7 mouse cellular contexts compared by ENCODE assay signal in the genomic region with DNA sequence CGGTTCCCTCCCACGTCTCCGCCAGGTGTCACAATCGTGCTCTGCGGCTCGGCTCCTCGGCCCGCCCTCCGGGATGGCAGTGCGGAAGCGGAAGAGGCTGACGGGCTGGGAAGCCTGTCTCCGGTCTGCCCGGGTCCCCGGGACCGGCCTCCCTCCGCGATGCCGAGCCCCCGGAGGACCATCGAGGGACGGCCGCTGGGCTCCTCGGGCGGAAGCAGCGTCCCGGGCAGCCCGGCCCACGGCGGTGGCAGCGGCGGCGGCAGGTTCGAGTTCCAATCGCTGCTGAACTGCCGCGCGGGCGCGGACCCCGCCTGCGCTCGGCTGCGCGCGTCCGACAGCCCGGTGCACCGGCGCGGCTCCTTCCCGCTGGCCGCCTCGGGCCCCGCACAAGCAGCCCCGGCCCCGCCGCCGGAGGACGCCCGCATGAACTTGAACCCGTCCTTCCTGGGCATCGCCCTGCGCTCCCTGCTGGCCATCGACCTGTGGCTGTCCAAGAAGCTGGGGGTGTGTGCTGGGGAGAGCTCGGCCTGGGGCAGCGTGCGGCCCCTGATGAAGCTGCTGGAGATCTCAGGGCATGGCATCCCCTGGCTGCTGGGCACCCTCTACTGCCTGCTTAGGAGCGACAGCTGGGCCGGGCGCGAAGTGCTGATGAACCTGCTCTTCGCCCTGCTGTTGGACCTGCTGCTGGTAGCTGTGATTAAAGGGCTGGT. TPM values are rescaled to one million over a fixed set of nuclear protein-coding genes. Genes with fewer than 3 reads are reported as not detected.
DNase-seq lines count a peak whose midpoint lies in the region; ATAC-seq lines count a peak whose summit lies in the region.

A gene (plus strand): TSS at position 112 of the 710 bp plus-strand sequence.

- H3K9me3 ChIP-seq in embryonic facial prominence, embryonic 11.5 days (replicated peaks; ENCODE audit: control insufficient read depth, low read length) = no peaks in the 10 kb centered on the region
- H3K9me3 ChIP-seq in limb, embryonic 12.5 days = no peaks in the 10 kb centered on the region
- H3K9me3 ChIP-seq in midbrain, embryonic 14.5 days (ENCODE audit: control insufficient read depth, low read length) = no peaks in the 10 kb centered on the region

- no peaks in the 10 kb centered on the region for H3K36me3 ChIP-seq in embryonic facial prominence, embryonic 11.5 days (replicated peaks; ENCODE audit: control insufficient read depth, insufficient read depth, low read depth, low read length)
- no peaks in the 10 kb centered on the region for H3K36me3 ChIP-seq in limb, embryonic 12.5 days
- no peaks in the 10 kb centered on the region for H3K36me3 ChIP-seq in midbrain, embryonic 14.5 days (ENCODE audit: control insufficient read depth, insufficient read depth, low read length)

- under 1% methylated on average over 55 of the region's 73 CpGs for WGBS in embryonic facial prominence, embryonic 11.5 days
- under 1% methylated on average over 54 of the region's 73 CpGs for WGBS in limb, embryonic 12.5 days
- WGBS in midbrain, embryonic 14.5 days = under 1% methylated on average over 58 of the region's 73 CpGs

- no peak within 1 kb of the TSS for H3K27ac ChIP-seq in embryonic facial prominence, embryonic 11.5 days (replicated peaks; ENCODE audit: low read depth, low read length)
- H3K27ac ChIP-seq in limb, embryonic 12.5 days = peak within 1 kb of the TSS; percentile 41; the same call in 1 of the 2 replicates
- peak within 1 kb of the TSS; percentile 82 for H3K27ac ChIP-seq in midbrain, embryonic 14.5 days (replicated peaks; ENCODE audit: low read depth, low read length)

- H3K4me1 ChIP-seq in embryonic facial prominence, embryonic 11.5 days (ENCODE audit: control insufficient read depth, insufficient read depth, low read length) = peaks cover 7% of the 10 kb centered on the region
- H3K4me1 ChIP-seq in limb, embryonic 12.5 days (replicated peaks) = peaks cover 7% of the 10 kb centered on the region
- peaks cover 16% of the 10 kb centered on the region for H3K4me1 ChIP-seq in midbrain, embryonic 14.5 days (ENCODE audit: control insufficient read depth, insufficient read depth, low read length)

- peak within 1 kb of the TSS; percentile 82 for H3K4me3 ChIP-seq in embryonic facial prominence, embryonic 11.5 days (ENCODE audit: low read depth, low read length)
- H3K4me3 ChIP-seq in limb, embryonic 12.5 days (replicated peaks) = peak within 1 kb of the TSS; percentile 84
- H3K4me3 ChIP-seq in midbrain, embryonic 14.5 days (replicated peaks; ENCODE audit: low read depth, low read length) = peak within 1 kb of the TSS; percentile 80

- peak within 1 kb of the TSS; percentile 91 for H3K4me2 ChIP-seq in embryonic facial prominence, embryonic 11.5 days (ENCODE audit: low read depth, low read length)
- H3K4me2 ChIP-seq in limb, embryonic 12.5 days = peak within 1 kb of the TSS; percentile 88
- peak within 1 kb of the TSS; percentile 89 for H3K4me2 ChIP-seq in midbrain, embryonic 14.5 days (ENCODE audit: low read length)

- peak; percentile 85 for ATAC-seq in embryonic facial prominence, embryonic 11.5 days (replicated peaks; ENCODE audit: insufficient number of reproducible peaks, low FRiP score, low TSS enrichment, low read depth)
- ATAC-seq in limb, embryonic 12.5 days (ENCODE audit: insufficient number of reproducible peaks, insufficient read depth, low FRiP score, low TSS enrichment, low read depth) = peak; percentile 78
- ATAC-seq in midbrain, embryonic 14.5 days (ENCODE audit: low FRiP score, low TSS enrichment) = peak; percentile 90

- DNase-seq in adrenal gland, postnatal 14 days = peak; percentile 92
- DNase-seq in embryonic facial prominence, embryonic 11.5 days (ENCODE audit: low spot score) = peak; percentile 84
- peak; percentile 99 for DNase-seq in heart, adult 11 months
- peak; percentile 88 for DNase-seq in kidney, adult 18-20 months
- peak; percentile 90 for DNase-seq in midbrain, embryonic 14.5 days
- peak; percentile 51 for DNase-seq in spleen, adult 12 weeks (ENCODE audit: low spot score)

- peak within 1 kb of the TSS; percentile 75 for H3K9ac ChIP-seq in embryonic facial prominence, embryonic 11.5 days (replicated peaks; ENCODE audit: low read length)
- H3K9ac ChIP-seq in limb, embryonic 12.5 days (replicated peaks) = peak within 1 kb of the TSS; percentile 81
- H3K9ac ChIP-seq in midbrain, embryonic 14.5 days (replicated peaks; ENCODE audit: low read length) = peak within 1 kb of the TSS; percentile 91

- no peaks in the 10 kb centered on the region for H3K27me3 ChIP-seq in embryonic facial prominence, embryonic 11.5 days (ENCODE audit: control insufficient read depth, insufficient read depth, low read length)
- H3K27me3 ChIP-seq in limb, embryonic 12.5 days = peaks cover 4% of the 10 kb centered on the region
- no peaks in the 10 kb centered on the region for H3K27me3 ChIP-seq in midbrain, embryonic 14.5 days (ENCODE audit: control insufficient read depth, insufficient read depth, low read length)

RNA-seq across cellular contexts. Expression of the gene that starts here (rescaled TPM):
- 22.8 and 27.4 TPM in 2 replicates for total RNA-seq in adrenal gland, postnatal 14 days (2021)
- polyA plus RNA-seq in embryonic facial prominence, embryonic 11.5 days (2014; fragmentation: Nextera tagmentation; extraction: Ambion mirVana) = 8.4 and 9.2 TPM in 2 replicates
- polyA plus RNA-seq in limb, embryonic 12.5 days (2016; fragmentation: Nextera tagmentation; extraction: Ambion mirVana) = 5.3 and 6.7 TPM in 2 replicates
- 14.7 and 17.0 TPM in 2 replicates for polyA plus RNA-seq in midbrain, embryonic 14.5 days (2014; fragmentation: Nextera tagmentation; extraction: Ambion mirVana)
